Mouse (Mus musculus): Measurements from ENCODE around the gene Copb2. TPM values are rescaled to one million over a fixed set of nuclear protein-coding genes. Genes with fewer than 3 reads are reported as not detected.

Gene Copb2
- 10 to 100 TPM; 89.5 to 93.9 (median 92.0) TPM for total RNA-seq (2022)

DNA sequence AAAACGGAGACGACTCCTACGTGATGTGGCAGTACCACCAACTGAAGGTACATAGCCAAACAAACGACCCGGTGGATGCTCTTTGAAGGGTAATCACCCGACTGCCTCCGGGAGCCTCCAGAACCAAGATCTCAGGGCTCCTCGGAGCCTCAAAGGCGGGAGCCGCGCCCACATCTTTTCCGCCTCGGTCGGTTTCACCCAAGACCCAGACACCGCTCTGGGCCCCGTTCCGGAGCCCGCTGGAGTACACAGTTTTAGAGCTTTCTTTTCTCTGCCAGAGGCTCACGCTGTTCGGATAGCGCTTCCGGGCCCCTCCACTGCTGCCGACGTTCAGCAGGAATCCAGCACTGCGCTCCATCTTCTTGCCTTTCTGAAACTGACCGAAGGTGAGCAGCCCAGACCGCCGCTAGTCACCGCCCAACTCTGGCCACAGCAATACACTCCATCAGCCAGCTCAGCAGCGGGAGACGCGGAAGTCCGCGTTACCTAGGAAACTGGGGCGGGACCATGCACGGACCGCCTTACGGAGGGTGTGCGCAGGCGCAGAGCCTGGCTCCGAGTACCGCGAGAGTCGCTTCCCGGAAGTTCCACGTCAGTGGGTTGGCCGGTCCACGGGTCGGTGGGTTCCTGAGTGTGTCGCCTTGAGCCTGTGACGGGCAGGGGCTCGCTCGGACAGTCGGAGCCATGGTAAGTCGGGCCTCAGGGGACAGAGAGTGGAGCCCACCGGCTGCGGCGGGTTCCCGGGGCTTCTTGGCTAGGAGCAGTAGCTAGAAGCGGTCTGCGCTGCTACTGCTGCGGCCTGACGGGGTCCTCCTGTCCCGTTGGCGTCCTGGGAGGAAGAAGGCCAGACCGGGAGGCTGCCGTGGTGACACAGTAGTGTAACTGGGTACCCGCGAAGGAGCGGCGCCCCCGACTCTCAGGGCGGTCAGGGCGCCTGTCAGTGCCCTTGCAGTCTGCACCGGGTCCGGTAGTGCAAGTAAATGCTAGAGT is at the start of gene Copb2:
Gene Copb2 (plus strand): TSS at position 585 of the 990 bp plus-strand sequence.
- DNase-seq (ENCODE audit: low spot score in 2 of 2), result peak; percentile 97 to 98

DNA sequence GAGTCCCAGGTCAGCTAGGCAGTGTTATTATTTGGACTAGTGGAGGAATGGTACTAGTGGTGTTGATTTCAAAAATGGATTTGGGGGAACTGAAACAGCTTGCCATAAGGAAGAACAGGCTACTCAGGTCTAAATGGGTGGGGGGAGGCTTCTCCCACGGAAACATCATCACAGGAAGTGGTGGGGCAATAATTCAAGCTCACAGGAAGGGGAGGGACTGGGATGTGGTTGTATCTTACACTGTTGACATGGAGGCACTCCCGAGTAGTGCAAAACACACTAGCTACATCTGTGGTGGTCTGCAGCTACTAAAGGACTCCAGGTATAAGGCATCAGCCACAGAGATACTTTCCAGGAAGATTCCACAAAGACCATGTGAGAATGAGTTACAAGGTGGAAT is 39.6 kb upstream of the Copb2 start:
- no peak for DNase-seq (ENCODE audit: low spot score in 2 of 2)

DNA sequence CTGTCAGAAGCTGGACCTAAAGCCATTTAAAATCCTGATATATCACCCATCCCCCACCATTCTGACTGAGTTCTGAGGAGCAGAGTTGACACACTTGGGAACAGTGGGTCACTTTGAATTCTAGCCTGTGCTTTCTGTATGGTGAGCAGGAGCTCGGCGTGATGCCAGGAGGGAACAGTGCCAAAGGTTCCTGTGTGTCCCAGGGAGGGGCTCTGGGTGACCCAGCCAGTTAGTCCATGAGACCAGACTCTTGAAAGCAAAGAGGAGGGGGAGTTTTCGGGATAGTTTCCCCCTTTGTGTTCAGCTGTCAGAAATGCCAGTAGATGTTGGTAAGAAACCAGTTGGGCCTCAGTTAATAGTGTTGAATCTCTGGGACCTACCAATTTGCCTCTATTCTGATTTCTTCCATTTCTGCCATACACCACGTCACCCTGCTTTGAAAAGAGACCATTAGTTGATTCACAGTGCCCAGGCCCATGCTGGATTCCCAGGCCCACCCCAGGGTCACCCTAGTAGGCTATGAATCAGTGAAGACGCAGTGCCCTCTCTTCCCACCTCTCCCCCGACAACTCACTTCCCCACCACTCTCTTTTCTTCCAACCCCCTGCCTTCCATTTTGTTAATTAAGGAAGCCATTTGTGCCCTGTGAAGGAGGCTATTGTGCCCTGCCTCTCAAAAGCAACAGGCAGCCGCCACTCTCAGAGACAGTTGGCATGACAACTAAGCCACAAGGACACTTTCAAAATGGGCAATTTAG is 38.6 kb upstream of the Copb2 start:
- peak in 1 of 2 experiments; percentile 10 for DNase-seq (ENCODE audit: low spot score in 2 of 2)

DNA sequence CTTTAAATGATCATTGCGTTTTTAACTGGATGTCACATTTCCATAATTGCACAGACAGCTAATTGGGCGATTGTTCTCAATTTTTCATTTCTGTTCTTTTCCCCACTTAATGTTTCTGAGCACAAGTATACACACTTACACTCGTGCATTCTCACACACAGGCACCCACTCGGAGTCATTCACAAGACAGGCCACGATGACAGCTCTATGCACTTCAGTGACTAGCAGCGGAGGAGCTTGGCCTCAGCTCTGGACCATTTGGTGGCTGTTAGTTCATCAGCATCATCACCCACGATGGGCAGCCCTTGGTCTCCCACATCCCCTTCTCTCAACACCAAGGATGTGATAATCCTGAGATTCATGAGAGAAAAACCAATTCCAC is 38.0 kb upstream of the Copb2 start:
- no peak for DNase-seq (ENCODE audit: low spot score in 2 of 2)

DNA sequence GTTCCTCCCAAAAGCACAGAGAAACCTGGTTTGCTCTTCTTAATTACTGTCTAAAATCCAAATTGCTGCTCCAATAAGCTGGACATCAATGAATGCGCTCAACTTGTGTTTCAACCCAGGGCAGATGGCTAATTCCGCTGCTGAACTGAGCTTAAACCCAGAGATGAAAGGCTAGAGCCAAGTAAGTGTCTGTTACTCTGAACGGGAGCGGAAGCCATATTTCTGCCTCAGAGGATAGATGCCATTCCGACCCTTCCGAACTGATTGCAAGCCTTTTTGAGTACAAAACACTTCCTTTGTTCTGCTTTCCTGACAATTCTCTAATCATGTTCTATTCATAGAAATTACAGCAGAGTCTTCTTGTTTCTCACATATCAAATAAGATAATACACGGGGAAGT is 36.3 kb upstream of the Copb2 start:
- no peak for DNase-seq (ENCODE audit: low spot score in 2 of 2)

DNA sequence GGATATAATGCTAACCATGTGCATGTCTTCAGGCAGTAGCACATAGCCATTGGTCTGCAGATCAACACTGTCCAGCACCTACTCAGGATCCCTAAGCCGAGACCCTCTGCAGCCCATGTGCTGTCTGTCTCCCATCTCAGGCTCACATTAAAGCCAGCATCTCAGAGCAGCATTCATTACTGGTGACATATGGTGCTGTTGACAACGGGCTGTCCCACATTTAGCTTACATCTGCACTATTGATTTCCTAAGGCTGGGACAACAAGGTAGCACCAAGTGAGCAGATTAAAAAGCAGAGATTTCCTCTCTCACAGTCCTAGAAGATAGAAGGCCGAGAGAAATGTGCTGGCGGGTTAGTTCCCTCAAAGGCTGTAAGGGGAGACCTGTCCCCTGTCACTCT is 33.7 kb upstream of the Copb2 start:
- peak; percentile 14 to 38 for DNase-seq (ENCODE audit: low spot score in 2 of 2)

DNA sequence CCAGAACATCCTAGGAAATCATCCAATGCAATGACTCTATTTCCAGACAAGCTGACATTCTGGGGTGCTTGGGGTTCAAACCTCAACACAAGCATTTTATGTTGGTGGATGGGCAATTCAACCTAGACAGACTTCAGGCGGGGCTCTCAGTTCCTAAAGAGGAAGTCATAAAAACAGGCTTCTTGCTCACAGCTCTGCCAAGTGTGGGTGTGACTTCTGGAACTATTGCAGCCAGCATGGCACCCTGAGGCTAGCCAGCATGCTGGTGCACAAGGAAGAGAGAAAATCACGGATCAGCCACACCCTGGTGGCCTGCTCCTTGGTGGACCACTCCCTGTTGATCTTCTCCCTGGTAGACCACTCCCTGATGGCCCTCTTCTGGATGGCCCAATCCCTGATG is 32.5 kb upstream of the Copb2 start:
- DNase-seq (ENCODE audit: low spot score in 2 of 2), result no peak

DNA sequence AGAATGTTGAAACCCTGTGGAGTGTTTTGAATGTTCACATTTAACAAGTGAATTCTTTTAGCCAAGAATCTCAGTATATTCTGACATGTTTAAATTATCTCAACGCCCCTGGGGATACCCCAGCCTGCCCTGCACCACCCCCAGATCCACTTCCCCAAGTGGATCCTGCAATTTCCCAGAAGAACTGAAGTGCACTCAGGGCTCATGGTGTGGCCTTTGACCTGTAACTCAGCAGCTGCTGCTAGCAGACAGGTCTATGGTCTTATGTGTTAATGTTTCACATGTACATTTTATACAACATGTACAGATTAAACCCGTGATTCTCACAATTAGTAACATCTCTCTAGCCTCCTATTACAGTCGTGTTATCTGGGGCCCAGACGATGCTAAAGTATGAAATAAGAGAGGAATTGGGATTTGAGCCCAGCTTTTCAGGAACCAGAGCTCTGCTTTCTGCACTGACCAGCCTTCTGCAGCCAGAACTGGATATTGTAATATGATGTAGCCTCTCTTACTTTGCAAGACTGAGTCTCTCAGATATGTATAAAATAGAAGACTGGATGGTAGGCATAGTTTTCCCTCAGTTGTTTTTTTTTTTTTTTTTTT is 28.7 kb upstream of the Copb2 start:
- DNase-seq (ENCODE audit: low spot score in 2 of 2), result no peak

DNA sequence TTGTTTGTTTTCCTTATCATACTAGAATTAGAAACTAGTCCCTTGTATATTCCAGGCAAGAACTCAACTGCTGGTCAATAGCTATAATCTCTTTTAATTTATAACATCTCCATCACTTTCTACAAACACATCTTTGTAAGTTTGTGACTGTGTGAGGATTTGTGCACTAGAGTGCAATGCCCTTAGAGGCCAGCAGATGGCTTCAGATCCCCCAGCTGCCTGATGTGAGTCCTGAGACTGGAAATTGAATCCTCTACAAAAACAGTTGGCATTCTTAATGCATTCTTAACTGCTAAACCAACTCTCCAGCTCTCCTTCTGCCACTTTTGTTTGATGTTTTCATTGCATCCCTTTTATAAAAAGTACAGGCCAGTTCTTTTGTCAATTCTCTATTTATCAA is 27.8 kb upstream of the Copb2 start:
- DNase-seq (ENCODE audit: low spot score in 2 of 2), result no peak

DNA sequence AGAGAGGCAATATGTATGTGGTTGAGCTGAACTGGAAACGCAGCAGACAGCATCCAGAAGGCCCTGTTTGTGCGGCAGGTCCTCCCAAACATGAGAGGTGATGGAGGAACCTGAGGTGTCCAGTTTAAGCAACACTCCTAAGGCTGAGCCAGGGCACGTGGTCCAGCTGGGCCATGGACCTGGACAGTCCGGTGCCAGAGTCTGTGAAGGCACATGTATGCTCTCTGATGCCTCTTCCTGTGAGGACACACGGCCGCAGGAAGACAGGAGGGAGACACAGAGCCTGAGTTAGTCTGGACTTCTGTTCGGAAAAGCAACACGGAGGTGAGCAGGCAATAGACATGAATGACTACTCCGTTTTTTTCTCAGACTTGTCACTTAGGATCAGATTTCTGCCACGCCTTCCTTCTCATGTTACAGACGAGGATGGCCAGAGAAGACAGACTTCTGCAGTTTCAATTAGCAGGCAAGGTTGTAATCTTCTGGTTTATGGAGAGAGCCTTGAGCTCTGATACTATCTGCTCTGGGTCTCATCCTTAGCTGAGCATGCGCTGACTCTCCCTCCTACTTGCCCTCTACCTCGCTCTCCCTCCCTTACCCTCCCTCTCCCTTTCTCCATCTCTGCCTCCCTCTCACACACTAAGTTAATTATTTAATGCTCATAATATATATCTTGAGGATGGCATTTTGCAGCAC is 25.4 kb upstream of the Copb2 start:
- no peak for DNase-seq (ENCODE audit: low spot score in 2 of 2)

DNA sequence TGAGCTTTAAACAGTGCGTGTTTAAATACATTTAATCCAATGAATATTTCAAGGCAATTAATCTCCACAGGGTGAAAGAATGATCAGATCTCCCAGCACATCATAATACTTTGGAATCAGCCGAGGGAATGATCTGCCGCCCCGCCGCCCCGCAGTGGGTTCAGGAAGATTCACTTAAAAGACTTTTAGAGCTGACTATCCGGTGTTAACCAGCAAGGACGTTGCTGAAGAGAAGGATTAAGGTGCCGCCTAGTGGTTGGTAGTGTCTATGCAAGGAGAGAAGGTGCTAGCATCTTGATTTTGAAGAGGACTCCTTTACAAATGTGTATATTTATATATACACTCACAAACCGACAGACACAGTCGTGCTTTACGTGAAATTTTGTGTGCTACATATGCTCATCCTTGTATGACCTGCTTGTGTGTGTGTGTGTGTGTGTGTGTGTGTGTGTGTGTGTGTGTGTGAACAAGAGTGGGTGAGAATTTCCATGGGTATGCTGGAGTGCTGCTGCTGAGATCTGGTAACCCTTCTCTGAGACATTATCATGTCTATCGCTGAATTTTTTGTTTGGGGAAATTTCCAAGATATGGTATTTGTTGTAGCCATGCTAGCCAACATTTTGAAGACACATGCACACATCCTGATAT is 24.7 kb upstream of the Copb2 start:
- DNase-seq (ENCODE audit: low spot score in 2 of 2), result peak; percentile 68 to 74

DNA sequence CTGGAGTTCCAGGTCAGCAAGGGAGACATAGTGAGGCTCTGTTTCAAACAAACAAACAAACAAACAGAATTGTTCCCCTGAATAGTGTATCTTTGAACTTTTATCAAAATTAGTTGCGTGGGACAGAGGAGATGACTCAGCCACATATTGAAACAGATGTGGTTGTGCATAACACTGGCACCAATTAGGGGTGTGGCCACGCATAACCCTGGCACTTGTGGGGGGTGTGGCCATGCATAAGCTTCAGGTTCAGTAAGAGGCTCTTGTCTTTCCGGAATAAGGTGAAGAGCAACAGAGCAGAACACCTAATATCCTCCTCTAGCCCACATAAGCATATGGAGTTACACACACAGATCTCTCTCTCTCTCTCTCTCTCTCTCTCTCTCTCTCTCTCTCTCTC is 19.5 kb upstream of the Copb2 start:
- DNase-seq (ENCODE audit: low spot score in 2 of 2), result no peak

DNA sequence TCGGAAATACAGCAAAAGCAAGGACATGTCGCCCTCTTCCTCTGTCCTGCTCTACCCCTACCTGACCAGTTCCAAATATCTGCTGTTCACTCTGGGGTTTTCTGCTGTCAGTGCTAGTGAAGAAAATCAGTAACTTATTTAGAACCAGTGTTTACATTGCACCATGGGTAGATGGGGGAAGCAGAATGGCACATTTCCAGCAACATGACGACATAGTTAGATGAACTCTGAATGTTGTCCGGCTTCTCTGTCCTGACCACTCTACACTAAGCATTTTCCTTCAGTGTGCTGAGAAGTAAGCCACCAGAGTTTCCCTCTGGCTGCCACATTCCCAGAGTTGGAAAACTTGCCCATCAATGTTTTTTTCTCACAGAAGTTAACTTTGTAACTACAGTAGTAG is 20.3 kb downstream of the Copb2 start:
- DNase-seq (ENCODE audit: low spot score in 2 of 2), result no peak

DNA sequence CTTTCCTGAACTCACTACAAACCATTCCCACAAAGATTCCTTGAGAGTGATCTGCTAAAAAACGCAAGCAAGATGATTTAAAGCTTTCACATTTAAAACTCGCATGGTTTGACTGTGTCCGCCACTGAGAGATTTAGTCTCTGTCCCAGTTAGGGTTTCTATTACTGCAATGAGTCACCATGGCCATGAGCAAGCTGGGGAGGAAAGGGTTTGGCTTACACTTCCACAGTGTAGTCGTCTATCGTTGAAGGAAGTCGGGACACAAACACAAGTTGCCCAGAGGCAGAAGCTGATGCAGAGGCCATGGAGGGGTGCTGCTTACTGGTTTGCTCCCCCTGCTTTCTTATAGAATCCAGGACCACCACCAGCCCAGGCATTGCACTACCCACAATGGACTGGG is 36.6 kb downstream of the Copb2 start:
- DNase-seq (ENCODE audit: low spot score in 2 of 2), result no peak

DNA sequence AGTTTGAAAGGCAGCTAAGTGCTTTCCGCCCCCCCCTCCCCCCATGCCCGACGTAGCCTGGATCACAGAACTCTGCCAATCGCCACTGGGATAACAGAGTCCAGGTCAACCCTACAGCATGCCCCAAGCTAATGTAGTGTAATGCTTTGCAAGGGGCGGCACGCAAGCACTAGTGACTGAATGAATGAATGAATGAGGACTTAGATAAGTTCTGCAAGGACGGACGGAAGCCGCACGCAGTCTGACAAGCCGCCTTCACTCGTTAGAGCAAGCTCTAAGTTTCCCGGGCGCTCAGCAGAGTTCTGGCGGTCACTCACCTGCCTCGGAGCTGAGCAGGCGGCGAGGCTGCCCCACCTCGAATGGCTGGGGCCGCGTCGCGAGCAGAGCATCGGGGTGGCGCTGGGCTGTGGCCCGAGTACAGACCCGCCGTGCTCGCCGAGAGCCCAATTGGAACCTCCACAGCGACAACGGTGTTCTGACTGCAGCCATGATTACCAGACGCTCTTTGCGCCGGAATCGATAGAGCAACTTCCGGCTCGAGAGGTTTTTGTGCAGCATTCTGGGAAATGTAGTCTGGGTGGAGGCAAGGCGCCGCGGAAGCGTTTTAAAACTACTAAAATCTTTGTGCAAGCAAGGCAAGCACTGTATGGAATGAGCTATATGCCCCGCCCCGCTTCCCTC is 37.8 kb downstream of the Copb2 start, which contains the start of gene Mrps22:
Gene Mrps22 (minus strand): TSS at position 505 of the 681 bp plus-strand sequence.
- DNase-seq (ENCODE audit: low spot score in 2 of 2), result peak; percentile 71 to 81

DNA sequence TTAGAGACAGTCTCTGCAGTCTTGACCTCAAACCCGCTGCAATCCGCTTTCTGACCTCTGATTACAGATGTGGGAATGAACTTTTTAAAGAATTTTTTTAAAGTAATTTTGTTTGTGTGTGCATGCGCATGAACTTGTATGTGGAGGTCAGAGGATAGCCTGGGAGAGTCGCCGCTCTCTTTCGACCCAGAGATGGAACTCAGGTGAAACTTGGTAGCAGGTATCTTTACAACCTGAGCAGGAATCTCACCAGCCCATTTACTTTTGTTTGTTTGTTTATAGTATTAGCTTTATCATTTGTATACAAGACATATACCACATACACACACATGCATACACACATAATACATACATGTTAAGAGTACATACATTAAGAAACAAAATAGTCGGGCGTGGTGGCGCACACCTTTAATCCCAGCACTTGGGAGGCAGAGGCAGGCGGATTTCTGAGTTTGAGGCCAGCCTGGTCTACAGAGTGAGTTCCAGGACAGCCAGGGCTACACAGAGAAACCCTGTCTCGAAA is 38.4 kb downstream of the Copb2 start:
- no peak for DNase-seq (ENCODE audit: low spot score in 2 of 2)

DNA sequence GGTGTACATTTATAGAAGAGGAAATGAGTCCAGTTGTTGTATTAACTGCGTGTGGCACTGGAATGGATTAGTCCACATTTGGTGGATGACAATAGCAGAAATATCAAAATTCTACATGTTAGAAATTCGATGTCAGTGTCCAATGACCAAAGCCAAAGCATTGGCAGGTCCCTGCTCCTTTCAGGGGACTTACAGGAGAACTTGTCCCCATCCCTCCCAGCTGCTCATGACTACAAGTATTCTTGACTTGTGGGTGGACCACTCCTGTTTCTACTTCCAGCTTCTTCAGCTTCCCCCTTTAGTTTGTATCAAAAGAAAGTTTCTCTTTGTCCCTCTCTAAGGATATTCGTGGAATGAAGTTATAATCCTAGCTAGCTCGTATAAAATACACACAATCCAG is 41.4 kb downstream of the Copb2 start:
- DNase-seq (ENCODE audit: low spot score in 2 of 2), result no peak

DNA sequence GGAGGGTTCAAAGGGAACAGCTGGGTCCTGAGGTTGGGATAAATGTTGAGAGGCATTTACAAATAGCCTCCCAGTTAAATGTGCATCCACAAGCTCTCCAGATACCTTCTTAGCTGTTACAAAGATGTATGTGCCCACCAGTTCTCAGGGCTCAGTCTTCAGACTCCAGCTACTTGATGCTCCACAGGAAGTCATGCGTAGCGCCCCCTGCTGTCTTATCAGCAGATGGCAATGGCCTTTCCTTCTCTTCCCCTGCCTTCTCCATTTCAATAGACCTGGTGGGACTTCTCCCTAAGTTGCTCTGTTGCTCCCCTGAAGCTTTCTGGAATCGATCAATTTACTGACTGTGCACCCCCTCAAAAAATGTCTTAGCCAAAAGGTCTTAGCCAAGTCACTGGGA is 65.0 kb downstream of the Copb2 start:
- no peak for DNase-seq (ENCODE audit: low spot score in 2 of 2)

DNA sequence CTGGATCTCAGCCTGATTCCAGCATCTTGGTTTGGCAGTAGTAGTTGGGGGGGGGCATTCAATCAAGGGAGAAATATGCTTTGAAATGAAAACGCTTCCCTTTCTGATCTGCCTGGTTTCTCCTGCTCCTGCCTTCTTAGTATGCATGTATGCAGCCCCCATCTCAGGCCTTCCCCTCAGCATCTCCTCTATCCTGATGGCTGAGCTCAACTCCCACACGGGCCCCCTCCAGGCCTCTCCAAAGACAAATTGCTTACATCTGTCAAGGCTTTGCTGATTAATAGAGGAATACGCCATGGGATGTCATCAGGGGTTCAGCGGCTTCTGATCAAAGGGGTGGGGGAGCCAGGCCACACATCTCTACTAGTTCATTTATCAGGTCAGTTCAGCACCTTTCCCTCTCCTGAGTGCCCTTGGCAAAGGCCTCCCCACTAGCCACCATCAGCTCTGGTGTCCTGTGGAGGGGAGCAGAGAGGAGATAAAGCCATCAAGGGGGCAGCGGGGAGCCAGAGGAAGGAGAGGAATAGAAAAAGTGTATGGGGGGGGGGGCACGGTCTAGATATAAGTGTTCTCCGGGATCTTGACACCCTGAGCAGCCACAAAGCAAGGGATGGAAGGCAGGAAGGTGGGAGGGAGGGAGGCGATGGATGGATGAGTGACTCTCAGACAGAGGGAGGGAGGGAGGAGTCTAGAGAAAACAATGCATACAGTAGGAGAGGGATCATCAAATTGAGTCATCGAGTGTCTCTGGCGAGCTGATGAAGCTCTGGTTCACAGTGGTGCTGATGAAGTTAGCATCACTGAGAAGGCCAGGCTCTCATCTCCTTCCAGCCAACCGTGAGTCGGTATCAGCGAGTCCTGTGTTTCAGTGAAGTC is 70.0 kb downstream of the Copb2 start:
- no peak for DNase-seq (ENCODE audit: low spot score in 2 of 2)
